Mouse (Mus musculus) lung, postnatal 0 days (tissue): ENCODE measurements around the gene Cbfa2t2. TPM values are rescaled to one million over a fixed set of nuclear protein-coding genes. Genes with fewer than 3 reads are reported as not detected.

Source experiments
- ATAC-seq: fragments of 200-750 bp; cut with Nextera tagmentation; 2 replicates; pipeline ENCODE4 v1.8.0; 2017; ENCODE audit warnings: moderate library complexity
- DNase-seq: peaks from one replicate; pipeline ENCODE4 v3.0.0-alpha.2; 2016; ENCODE audit warnings: low spot score
- H3K27ac ChIP-seq: fragments of 300-500 bp; sonication (generic); 2 replicates; pipeline ENCODE4 v1.5.1; 2014; ENCODE audit warnings: antibody characterized with exemption, mild to moderate bottlenecking, low read length, mixed read lengths
- H3K27me3 ChIP-seq: fragments of 300-500 bp; sonication (generic); replicated peaks from 2 replicates; pipeline ENCODE4 v1.6.1; 2014; ENCODE audit warnings: low read length, mixed read lengths; ENCODE audit not compliant: insufficient read depth
- H3K36me3 ChIP-seq: fragments of 300-500 bp; sonication (generic); 2 replicates; pipeline ENCODE4 v1.6.1; 2014; ENCODE audit warnings: low read length, mixed read lengths; ENCODE audit not compliant: insufficient read depth
- H3K4me1 ChIP-seq: fragments of 300-500 bp; sonication (generic); 2 replicates; pipeline ENCODE4 v1.6.1; 2014; ENCODE audit warnings: antibody characterized with exemption, low read depth, low read length, mixed read lengths; ENCODE audit not compliant: insufficient read depth
- H3K4me2 ChIP-seq: fragments of 300-500 bp; sonication (generic); replicated peaks from 2 replicates; pipeline ENCODE4 v1.6.1; 2014; ENCODE audit warnings: low read depth, mild to moderate bottlenecking, low read length, moderate library complexity, mixed read lengths
- H3K4me3 ChIP-seq: fragments of 300-500 bp; sonication (generic); 2 replicates; pipeline ENCODE4 v1.5.1; 2014; ENCODE audit warnings: low read depth, low read length
- H3K9ac ChIP-seq: fragments of 300-500 bp; sonication (generic); replicated peaks from 2 replicates; pipeline ENCODE4 v1.6.1; 2014; ENCODE audit warnings: low read depth, mild to moderate bottlenecking
- H3K9me3 ChIP-seq: fragments of 300-500 bp; sonication (generic); 2 replicates; pipeline ENCODE4 v1.6.1; 2016; ENCODE audit warnings: low read length, mixed read lengths
- CTCF ChIP-seq: IDR thresholded peaks from 2 replicates; pipeline ENCODE4 v1.5.1; 2016; ENCODE audit warnings: antibody characterized with exemption, mild to moderate bottlenecking
- EP300 ChIP-seq: IDR thresholded peaks from 2 replicates; pipeline ENCODE4 v1.6.1; 2016; ENCODE audit warnings: antibody characterized with exemption, mild to moderate bottlenecking, control low read depth
- WGBS: fragments of 180-500 bp; shearing (Covaris S2); extraction: QIAGEN DNeasy Blood & Tissue Kit; methylation state at CpG from one replicate; pipeline ENCODE4 v1.1.7; 2014; 5-methylcytosine and 5-hydroxymethylcytosine counted together
- polyA plus RNA-seq: library from polyadenylated mRNA; unstranded; fragments of >200 nt; fragmentation: Nextera tagmentation; extraction: Ambion mirVana; gene quantifications from 2 replicates; pipeline ENCODE4 v1.2.1, GENCODE M21; 2015

The Cbfa2t2 gene
- polyA plus RNA-seq, 1 experiment from 2014 or later: 14.6 TPM

- no peaks in the 10 kb centered on the region for H3K27me3 ChIP-seq
- H3K27ac ChIP-seq: no peak overlapping the region
- H3K9me3 ChIP-seq: no peaks in the 10 kb centered on the region
- peaks cover 16% of the 10 kb centered on the region for H3K4me1 ChIP-seq
- H3K9ac ChIP-seq: no peak overlapping the region
- ATAC-seq (peak; percentile 54), DNase-seq (peak; percentile 66)
- TF ChIP-seq EP300 (no peak), CTCF (no peak)
- WGBS: 56% methylated on average over 3 of the region's 3 CpGs
- no peaks in the 10 kb centered on the region for H3K36me3 ChIP-seq
- no peak overlapping the region for H3K4me2 ChIP-seq
- H3K4me3 ChIP-seq: no peak overlapping the region
These were observed 112.4 kb downstream of the Cbfa2t2 start for GRCm38 (mm10) chr2:154548688-154549087.

- H3K4me1 ChIP-seq: peaks cover 16% of the 10 kb centered on the region
- H3K27ac ChIP-seq: no peak overlapping the region
- H3K9ac ChIP-seq: no peak overlapping the region
- no peaks in the 10 kb centered on the region for H3K36me3 ChIP-seq
- ATAC-seq (peak; percentile 57), DNase-seq (peak; percentile 84)
- WGBS: 3% methylated on average over 43 of the region's 48 CpGs
- H3K4me2 ChIP-seq: peak overlapping the region; percentile 75
- TF ChIP-seq EP300 (no peak), CTCF (no peak)
- H3K27me3 ChIP-seq: no peaks in the 10 kb centered on the region
- peak overlapping the region; percentile 34 for H3K4me3 ChIP-seq
- no peaks in the 10 kb centered on the region for H3K9me3 ChIP-seq
These were observed 113.0 kb downstream of the Cbfa2t2 start for GRCm38 (mm10) chr2:154549127-154549885.

- peak overlapping the region; percentile 34 for H3K4me3 ChIP-seq
- WGBS: 16% methylated on average over 20 of the region's 20 CpGs
- DNase-seq: no peak
These were observed 113.6 kb downstream of the Cbfa2t2 start for GRCm38 (mm10) chr2:154549886-154550189.

GRCm38 (mm10) chr2:154550937-154551336 lies 114.7 kb downstream of the Cbfa2t2 start:
- Histone ChIP-seq H3K9me3 (no peaks in the 10 kb centered on the region), H3K27ac (no peak overlapping the region), H3K36me3 (no peaks in the 10 kb centered on the region), H3K9ac (no peak overlapping the region), H3K4me3 (no peak overlapping the region), H3K4me2 (no peak overlapping the region), H3K4me1 (peaks cover 16% of the 10 kb centered on the region), H3K27me3 (no peaks in the 10 kb centered on the region)
- DNase-seq (no peak), ATAC-seq (no peak)
- WGBS: 73% methylated on average over 2 of the region's 2 CpGs
- no peak for TF ChIP-seq EP300

More at GRCm38 (mm10) chr2:154549886-154550189, 113.6 kb downstream of the Cbfa2t2 start:
- Histone ChIP-seq H3K27ac (no peak overlapping the region), H3K9me3 (no peaks in the 10 kb centered on the region), H3K4me1 (peaks cover 16% of the 10 kb centered on the region), H3K36me3 (no peaks in the 10 kb centered on the region), H3K9ac (no peak overlapping the region), H3K4me2 (peak overlapping the region; percentile 75), H3K27me3 (no peaks in the 10 kb centered on the region)
- TF ChIP-seq CTCF: no peak
- no peak for TF ChIP-seq EP300
- no peak for ATAC-seq

GRCm38 (mm10) chr2:154551476-154551875 lies 115.2 kb downstream of the Cbfa2t2 start, which contains the start of gene Actl10:
TSS of gene Actl10 (plus strand) at chr2:154551776.
- H3K9me3 ChIP-seq: no peaks in the 10 kb centered on the region
- 74% methylated on average over 4 of the region's 4 CpGs for WGBS
- peak within 1 kb of the TSS; percentile 56 for H3K4me2 ChIP-seq
- H3K4me3 ChIP-seq: peak within 1 kb of the TSS; percentile 23; the same call in 1 of the 2 replicates
- H3K36me3 ChIP-seq: no peaks in the 10 kb centered on the region
- no peak within 1 kb of the TSS for H3K9ac ChIP-seq
- H3K4me1 ChIP-seq: peaks cover 16% of the 10 kb centered on the region
- no peaks in the 10 kb centered on the region for H3K27me3 ChIP-seq
- no peak within 1 kb of the TSS for H3K27ac ChIP-seq
- DNase-seq (no peak), ATAC-seq (no peak)
- TF ChIP-seq CTCF (no peak), EP300 (no peak)

- ATAC-seq (peak; percentile 6), DNase-seq (no peak)
- peak overlapping the region; percentile 23; the same call in 1 of the 2 replicates for H3K4me3 ChIP-seq
- peaks cover 16% of the 10 kb centered on the region for H3K4me1 ChIP-seq
- H3K27ac ChIP-seq: no peak overlapping the region
- WGBS: 25% methylated on average over 21 of the region's 21 CpGs
- H3K4me2 ChIP-seq: peak overlapping the region; percentile 56
- H3K36me3 ChIP-seq: no peaks in the 10 kb centered on the region
- TF ChIP-seq CTCF: peak; percentile 27; the same call in 1 of the 2 replicates
- TF ChIP-seq EP300: no peak
- H3K27me3 ChIP-seq: no peaks in the 10 kb centered on the region
- H3K9ac ChIP-seq: no peak overlapping the region
- H3K9me3 ChIP-seq: no peaks in the 10 kb centered on the region
These were observed 115.6 kb downstream of the Cbfa2t2 start for GRCm38 (mm10) chr2:154551927-154552326.
